Mouse (Mus musculus) E14TG2a.4 (cell line): Measurements from ENCODE around the gene Zfp830.
A peak's percentile ranks its signal among the peaks of the same experiment; 100 is the strongest.

Experiments
- H3K27me3 ChIP-seq: 2 replicates; pipeline ENCODE4 v1.6.1; 2014; ENCODE audit warnings: low read length, control low read depth; ENCODE audit not compliant: insufficient read depth
- H3K36me3 ChIP-seq: 2 replicates; pipeline ENCODE4 v1.6.1; 2014; ENCODE audit warnings: low read length, control low read depth; ENCODE audit not compliant: insufficient read depth
- H3K4me1 ChIP-seq: replicated peaks from 2 replicates; pipeline ENCODE4 v1.6.1; 2014; ENCODE audit warnings: low read depth, low read length, control low read depth
- H3K4me3 ChIP-seq: replicated peaks from 2 replicates; pipeline ENCODE4 v1.5.1; 2014; ENCODE audit warnings: mild to moderate bottlenecking, low read length
- H3K9me3 ChIP-seq: 2 replicates; pipeline ENCODE4 v1.6.1; 2014; ENCODE audit warnings: low read length, control low read depth
- CTCF ChIP-seq: conservative IDR thresholded peaks from 2 replicates; pipeline ENCODE4 v1.5.1; 2014; ENCODE audit warnings: low read length
- NANOG ChIP-seq: IDR thresholded peaks from 2 replicates; pipeline ENCODE4 v1.6.1; 2014; ENCODE audit warnings: borderline replicate concordance, low read length, mixed read lengths
- POU5F1 ChIP-seq: IDR thresholded peaks from 2 replicates; pipeline ENCODE4 v1.6.1; 2014; ENCODE audit warnings: low read length, borderline replicate concordance

The Zfp830 gene

GRCm38 (mm10) chr11:82755919-82756318 is 8.2 kb upstream of the Zfp830 start:
- no peak for TF ChIP-seq NANOG
- no peak for TF ChIP-seq CTCF
- TF ChIP-seq POU5F1 = no peak
- Histone ChIP-seq H3K4me1 (peaks cover 28% of the 10 kb centered on the region), H3K9me3 (no peaks in the 10 kb centered on the region), H3K4me3 (no peak overlapping the region), H3K27me3 (no peaks in the 10 kb centered on the region), H3K36me3 (no peaks in the 10 kb centered on the region)

- peaks cover 37% of the 10 kb centered on the region for H3K4me1 ChIP-seq
- no peak overlapping the region for H3K4me3 ChIP-seq
- H3K27me3 ChIP-seq = no peaks in the 10 kb centered on the region
- TF ChIP-seq POU5F1 = no peak
- TF ChIP-seq CTCF = peak; percentile 41
- TF ChIP-seq NANOG = no peak
- H3K9me3 ChIP-seq = no peaks in the 10 kb centered on the region
- peaks cover 21% of the 10 kb centered on the region for H3K36me3 ChIP-seq
Measured at GRCm38 (mm10) chr11:82762286-82762829, 1.8 kb upstream of the Zfp830 start.

GRCm38 (mm10) chr11:82763261-82763660 is 884 bp upstream of the Zfp830 start:
- Histone ChIP-seq H3K27me3 (no peaks in the 10 kb centered on the region), H3K4me3 (peak overlapping the region; percentile 100), H3K4me1 (peaks cover 37% of the 10 kb centered on the region), H3K9me3 (no peaks in the 10 kb centered on the region), H3K36me3 (peaks cover 24% of the 10 kb centered on the region)
- no peak for TF ChIP-seq NANOG
- TF ChIP-seq CTCF = no peak
- TF ChIP-seq POU5F1 = no peak

GRCm38 (mm10) chr11:82764438-82764924 is 336 bp downstream of the Zfp830 start:
- TF ChIP-seq NANOG = no peak
- no peak for TF ChIP-seq CTCF
- TF ChIP-seq POU5F1 = no peak
- Histone ChIP-seq H3K4me1 (peaks cover 30% of the 10 kb centered on the region), H3K4me3 (peak overlapping the region; percentile 100), H3K36me3 (peaks cover 36% of the 10 kb centered on the region), H3K9me3 (no peaks in the 10 kb centered on the region), H3K27me3 (no peaks in the 10 kb centered on the region)

- no peak for TF ChIP-seq NANOG
- no peak for TF ChIP-seq POU5F1
- TF ChIP-seq CTCF = no peak
- H3K36me3 ChIP-seq = peaks cover 31% of the 10 kb centered on the region
Measured at GRCm38 (mm10) chr11:82780134-82780533, 16.0 kb downstream of the Zfp830 start.

GRCm38 (mm10) chr11:82780983-82781903 is 17.1 kb downstream of the Zfp830 start, which contains the start of gene Lig3:
Lig3 (plus strand) TSS chr11:82781108.
- peaks cover 42% of the 10 kb centered on the region for H3K36me3 ChIP-seq
- H3K4me3 ChIP-seq = peak within 1 kb of the TSS; percentile 98
- no peak for TF ChIP-seq NANOG
- TF ChIP-seq CTCF = no peak
- no peak for TF ChIP-seq POU5F1
- H3K9me3 ChIP-seq = no peaks in the 10 kb centered on the region
- peaks cover 35% of the 10 kb centered on the region for H3K4me1 ChIP-seq
- no peaks in the 10 kb centered on the region for H3K27me3 ChIP-seq

More at GRCm38 (mm10) chr11:82780134-82780533, 16.0 kb downstream of the Zfp830 start:
- H3K9me3 ChIP-seq = no peaks in the 10 kb centered on the region
- H3K27me3 ChIP-seq = no peaks in the 10 kb centered on the region
- peak overlapping the region; percentile 98 for H3K4me3 ChIP-seq
- peaks cover 35% of the 10 kb centered on the region for H3K4me1 ChIP-seq

GRCm38 (mm10) chr11:82782197-82782596 is 18.1 kb downstream of the Zfp830 start:
- Histone ChIP-seq H3K36me3 (peaks cover 46% of the 10 kb centered on the region), H3K4me3 (peak overlapping the region; percentile 98), H3K4me1 (peaks cover 35% of the 10 kb centered on the region), H3K9me3 (no peaks in the 10 kb centered on the region), H3K27me3 (no peaks in the 10 kb centered on the region)
- TF ChIP-seq NANOG (no peak), CTCF (no peak), POU5F1 (no peak)

- Histone ChIP-seq H3K9me3 (no peaks in the 10 kb centered on the region), H3K4me3 (no peak overlapping the region), H3K4me1 (peaks cover 35% of the 10 kb centered on the region), H3K27me3 (no peaks in the 10 kb centered on the region), H3K36me3 (peaks cover 56% of the 10 kb centered on the region)
- TF ChIP-seq POU5F1 = no peak
- TF ChIP-seq CTCF = no peak
- no peak for TF ChIP-seq NANOG
Measured at GRCm38 (mm10) chr11:82783453-82783852, 19.3 kb downstream of the Zfp830 start.
